In the genomic region with DNA sequence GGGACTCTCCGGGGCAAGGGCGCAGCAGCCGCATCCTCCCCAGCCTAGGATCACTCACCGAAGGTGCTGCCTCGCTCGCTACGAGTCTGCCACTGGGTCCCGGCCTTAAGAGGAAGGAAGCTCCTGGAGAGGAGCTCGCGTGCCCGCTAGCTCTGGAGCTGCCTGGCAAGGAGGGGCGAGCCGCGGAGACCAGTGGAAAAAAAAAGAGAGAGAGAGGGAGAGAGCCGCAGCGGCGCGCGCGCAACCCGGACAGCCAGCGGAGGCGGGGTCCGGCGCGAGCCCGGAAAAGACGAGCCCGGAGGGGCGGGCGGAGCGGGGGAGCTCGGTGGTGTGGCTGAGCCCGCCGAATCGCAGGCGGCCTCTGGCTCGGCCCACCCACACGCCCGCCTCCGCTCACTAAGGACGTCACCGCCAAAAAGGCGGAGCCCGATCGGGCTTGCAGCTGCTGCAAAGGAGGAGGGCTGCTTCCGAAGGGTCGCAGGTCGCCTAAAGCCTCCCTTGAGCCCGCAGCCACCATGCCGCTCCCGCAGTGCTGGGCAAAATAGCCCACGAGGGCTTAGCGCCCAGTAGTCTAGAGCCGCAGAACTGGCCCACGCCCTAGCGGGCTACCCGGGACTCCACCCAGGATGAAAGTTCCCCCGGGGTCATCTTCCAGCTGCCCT, we compare ENCODE assay signal across 8 mouse cellular contexts. TPM values are rescaled to one million over a fixed set of nuclear protein-coding genes. Genes with fewer than 3 reads are reported as not detected.
DNase-seq lines count a peak whose midpoint lies in the region; ATAC-seq and TF ChIP-seq lines count a peak whose summit lies in the region.

Acsl4 (minus strand) TSS at position 289 of the 662 bp plus-strand sequence.

- no peaks in the 10 kb centered on the region for H3K9me3 ChIP-seq in heart, embryonic 10.5 days
- H3K9me3 ChIP-seq in kidney, embryonic 16.5 days (ENCODE audit: low read length), result no peaks in the 10 kb centered on the region

- peaks cover 13% of the 10 kb centered on the region for H3K27me3 ChIP-seq in heart, embryonic 10.5 days (ENCODE audit: insufficient read depth, poor library complexity, severe bottlenecking)
- H3K27me3 ChIP-seq in kidney, embryonic 16.5 days (ENCODE audit: insufficient read depth, low read length), result no peaks in the 10 kb centered on the region; the same call in 1 of the 2 replicates
- H3K27me3 ChIP-seq in liver, adult 2 months (ENCODE audit: control insufficient read depth, insufficient read depth, low read length), result no peaks in the 10 kb centered on the region
- H3K27me3 ChIP-seq in myocyte (ENCODE audit: control insufficient read depth, insufficient read depth, insufficient read length), result no peaks in the 10 kb centered on the region
- H3K27me3 ChIP-seq in splenic B cell, adult 2 months (ENCODE audit: control insufficient read depth, insufficient read depth, low read length, poor library complexity, severe bottlenecking), result no peaks in the 10 kb centered on the region

- ATAC-seq in kidney, embryonic 16.5 days (ENCODE audit: low FRiP score, low TSS enrichment), result peak; percentile 99

- H3K9ac ChIP-seq in kidney, embryonic 16.5 days (replicated peaks; ENCODE audit: low read length), result peak within 1 kb of the TSS; percentile 71
- H3K9ac ChIP-seq in liver, adult 2 months (ENCODE audit: low read depth, low read length), result peak within 1 kb of the TSS; percentile 92

- no peak for TF ChIP-seq POLR2A in bone marrow macrophage, adult 2 months (IDR thresholded peaks at IDR 0.05; ENCODE audit: borderline replicate concordance, low read depth, low read length)
- peak; percentile 75 for TF ChIP-seq POLR2A in embryonic fibroblast, embryonic 13.5 days (IDR thresholded peaks at IDR 0.05; ENCODE audit: low read depth, low read length)
- TF ChIP-seq POLR2A in liver, adult 2 months (IDR thresholded peaks at IDR 0.05; ENCODE audit: extremely low read depth, insufficient read depth, low read length), result peak; percentile 77
- peak; percentile 77 for TF ChIP-seq POLR2A in myocyte (IDR thresholded peaks at IDR 0.05; ENCODE audit: insufficient read length, low read depth)

- peaks cover 6% of the 10 kb centered on the region for H3K4me1 ChIP-seq in bone marrow macrophage, adult 2 months (ENCODE audit: control insufficient read depth, insufficient read depth, low read length)
- no peaks in the 10 kb centered on the region for H3K4me1 ChIP-seq in embryonic fibroblast, embryonic 13.5 days (ENCODE audit: control insufficient read depth, insufficient read depth, low read length)
- no peaks in the 10 kb centered on the region for H3K4me1 ChIP-seq in heart, embryonic 10.5 days
- H3K4me1 ChIP-seq in kidney, embryonic 16.5 days (ENCODE audit: insufficient read depth, low read length), result no peaks in the 10 kb centered on the region
- H3K4me1 ChIP-seq in liver, adult 2 months (ENCODE audit: control insufficient read depth, insufficient read depth, low read length), result peaks cover 15% of the 10 kb centered on the region

- peak within 1 kb of the TSS; percentile 53 for H3K4me2 ChIP-seq in kidney, embryonic 16.5 days (replicated peaks; ENCODE audit: low read depth, low read length)
- peak within 1 kb of the TSS; percentile 82 for H3K4me2 ChIP-seq in myocyte (ENCODE audit: low read depth)

- H3ac ChIP-seq in myocyte (ENCODE audit: control insufficient read depth, insufficient read length), result peak within 1 kb of the TSS; percentile 71

- 9% methylated on average over 54 of the region's 59 CpGs for WGBS in heart, embryonic 10.5 days
- 16% methylated on average over 55 of the region's 59 CpGs for WGBS in kidney, embryonic 16.5 days
- 0% methylated on average over 47 of the region's 59 CpGs for WGBS in liver, adult 2 months

- H3K36me3 ChIP-seq in heart, embryonic 10.5 days, result no peaks in the 10 kb centered on the region
- no peaks in the 10 kb centered on the region for H3K36me3 ChIP-seq in kidney, embryonic 16.5 days (ENCODE audit: insufficient read depth, low read length)
- no peaks in the 10 kb centered on the region for H3K36me3 ChIP-seq in liver, adult 2 months (ENCODE audit: control insufficient read depth, insufficient read depth, low read length)
- peaks cover 9% of the 10 kb centered on the region for H3K36me3 ChIP-seq in myocyte (ENCODE audit: control insufficient read depth, insufficient read depth)
- H3K36me3 ChIP-seq in splenic B cell, adult 2 months (ENCODE audit: control insufficient read depth, insufficient read depth, low read length, poor library complexity, severe bottlenecking), result no peaks in the 10 kb centered on the region

- H3K4me3 ChIP-seq in bone marrow macrophage, adult 2 months (ENCODE audit: insufficient read depth, low read length), result peak within 1 kb of the TSS; percentile 86
- peak within 1 kb of the TSS; percentile 98 for H3K4me3 ChIP-seq in embryonic fibroblast, embryonic 13.5 days (ENCODE audit: insufficient read depth, low read length)
- peak within 1 kb of the TSS; percentile 68 for H3K4me3 ChIP-seq in heart, embryonic 10.5 days
- H3K4me3 ChIP-seq in kidney, embryonic 16.5 days (ENCODE audit: low read length), result peak within 1 kb of the TSS; percentile 53
- H3K4me3 ChIP-seq in liver, adult 2 months (ENCODE audit: insufficient read depth, low read depth, low read length), result peak within 1 kb of the TSS; percentile 93
- H3K4me3 ChIP-seq in myocyte, result peak within 1 kb of the TSS; percentile 83

- TF ChIP-seq CTCF in bone marrow macrophage, adult 2 months (IDR thresholded peaks at IDR 0.05; ENCODE audit: low read depth, low read length), result no peak
- no peak for TF ChIP-seq CTCF in embryonic fibroblast, embryonic 13.5 days (IDR thresholded peaks at IDR 0.05; ENCODE audit: borderline replicate concordance, insufficient read depth, low read length)
- TF ChIP-seq CTCF in liver, adult 2 months (IDR thresholded peaks at IDR 0.05; ENCODE audit: low read depth, low read length), result no peak

- DNase-seq in A20 (ENCODE audit: low read depth, low spot score), result peak; percentile 90
- peak; percentile 94 for DNase-seq in heart, embryonic 10.5 days (ENCODE audit: low spot score)
- peak; percentile 68 for DNase-seq in liver, adult 2 months (ENCODE audit: extremely low read depth, low read depth, low spot score)
- DNase-seq in splenic B cell, adult 2 months (ENCODE audit: low read depth, low spot score), result peak; percentile 89

- H3K79me2 ChIP-seq in liver, adult 2 months (ENCODE audit: control insufficient read depth, insufficient read depth, low read length), result peaks cover 7% of the 10 kb centered on the region; the same call in 1 of the 2 replicates
- peaks cover 47% of the 10 kb centered on the region for H3K79me2 ChIP-seq in myocyte (ENCODE audit: control insufficient read depth, insufficient read depth)

- peak within 1 kb of the TSS; percentile 92 for H3K27ac ChIP-seq in bone marrow macrophage, adult 2 months (ENCODE audit: insufficient read depth, low read depth, low read length)
- H3K27ac ChIP-seq in embryonic fibroblast, embryonic 13.5 days (ENCODE audit: insufficient read depth, low read length), result peak within 1 kb of the TSS; percentile 71
- peak within 1 kb of the TSS; percentile 93 for H3K27ac ChIP-seq in heart, embryonic 10.5 days
- H3K27ac ChIP-seq in kidney, embryonic 16.5 days (ENCODE audit: low read length), result peak within 1 kb of the TSS; percentile 76
- H3K27ac ChIP-seq in liver, adult 2 months (replicated peaks; ENCODE audit: insufficient read depth, low read depth, low read length), result peak within 1 kb of the TSS; percentile 98

TF ChIP-seq in myocyte, 11 proteins besides CTCF, POLR2A, EP300 and RAD21:
- TF ChIP-seq TCF3 (IDR thresholded peaks at IDR 0.05; ENCODE audit: insufficient read length, low read depth), result no peak
- TF ChIP-seq MYOG (IDR thresholded peaks at IDR 0.05; ENCODE audit: control insufficient read depth in 1 of 3, insufficient read depth in 1 of 3, insufficient read length in 2 of 3, low read depth in 2 of 3), result peak in 2 of 3 experiments; percentile 65 to 89
- TF ChIP-seq MAX (IDR thresholded peaks at IDR 0.05; ENCODE audit: low read depth), result no peak
- peak in 2 of 3 experiments; percentile 77 to 90 for TF ChIP-seq MYOD1 (IDR thresholded peaks at IDR 0.05; ENCODE audit: control insufficient read depth in 1 of 3, insufficient read length in 2 of 3, low read depth in 2 of 3)
- TF ChIP-seq USF1 (IDR thresholded peaks at IDR 0.05; ENCODE audit: low read depth), result no peak
- no peak for TF ChIP-seq E2F4 (IDR thresholded peaks at IDR 0.05; ENCODE audit: insufficient read depth)
- no peak for TF ChIP-seq REST (IDR thresholded peaks at IDR 0.05; ENCODE audit: insufficient read depth, insufficient read length)
- no peak for TF ChIP-seq TCF12 (IDR thresholded peaks at IDR 0.05; ENCODE audit: insufficient read depth, poor library complexity, severe bottlenecking)
- peak; percentile 16 for TF ChIP-seq SRF (IDR thresholded peaks at IDR 0.05; ENCODE audit: control insufficient read depth, insufficient read length, low read depth)
- no peak for TF ChIP-seq CEBPB (IDR thresholded peaks at IDR 0.05; ENCODE audit: insufficient read depth, poor library complexity, severe bottlenecking)
- peak; percentile 80 for TF ChIP-seq POLR2AphosphoS2 (IDR thresholded peaks at IDR 0.05; ENCODE audit: insufficient read length, low read depth)

RNA-seq across cellular contexts. Expression of gene Acsl4, which starts in this region (rescaled TPM):
- polyA plus RNA-seq in bone marrow macrophage, adult 2 months (2012; ENCODE audit: insufficient read depth, insufficient read length, missing spikeins), result 36.1 and 40.2 TPM in 2 replicates
- polyA plus RNA-seq in embryonic fibroblast, embryonic 13.5 days (2011; ENCODE audit: insufficient read length, low read depth, missing spikeins), result 34.0 and 37.0 TPM in 2 replicates
- 16.0 and 23.9 TPM in 2 replicates for polyA plus RNA-seq in heart, embryonic 10.5 days (2016; fragmentation: Nextera tagmentation; extraction: Ambion mirVana)
- 21.6 and 22.4 TPM in 2 replicates for polyA plus RNA-seq in kidney, embryonic 16.5 days (2015; fragmentation: Nextera tagmentation; extraction: Ambion mirVana)
- 37.9 and 38.3 TPM in 2 replicates for total RNA-seq in liver, adult 2 months (2014; rRNA removed)
- 4.2 and 6.0 TPM in 2 replicates for polyA plus RNA-seq in liver, adult 2 months (2012; rRNA removed)
- polyA plus RNA-seq in myocyte (2012; fragmentation: generic; extraction: Trizol), result 30.5 TPM

Comparison
In these comparisons a context has a peak if more than half of its experiments do, and no peak if none do; other contexts are left out.
1. Peak in every context shown above with its lines: DNase-seq, ATAC-seq, H3K4me3 ChIP-seq and H3K27ac ChIP-seq.